Mouse (Mus musculus) neural tube, postnatal 0 days (tissue): ENCODE data around the gene Pter. TPM values are rescaled to one million over a fixed set of nuclear protein-coding genes. Genes with fewer than 3 reads are reported as not detected.

ENCODE experiments used
- polyA plus RNA-seq: library from polyadenylated mRNA; unstranded; fragments of >200 nt; fragmentation: Nextera tagmentation; extraction: Ambion mirVana; gene quantifications from 2 replicates; pipeline ENCODE4 v1.2.1, GENCODE M21; 2015

Gene Pter
- polyA plus RNA-seq: 8.9 and 9.6 TPM in 2 replicates

DNA sequence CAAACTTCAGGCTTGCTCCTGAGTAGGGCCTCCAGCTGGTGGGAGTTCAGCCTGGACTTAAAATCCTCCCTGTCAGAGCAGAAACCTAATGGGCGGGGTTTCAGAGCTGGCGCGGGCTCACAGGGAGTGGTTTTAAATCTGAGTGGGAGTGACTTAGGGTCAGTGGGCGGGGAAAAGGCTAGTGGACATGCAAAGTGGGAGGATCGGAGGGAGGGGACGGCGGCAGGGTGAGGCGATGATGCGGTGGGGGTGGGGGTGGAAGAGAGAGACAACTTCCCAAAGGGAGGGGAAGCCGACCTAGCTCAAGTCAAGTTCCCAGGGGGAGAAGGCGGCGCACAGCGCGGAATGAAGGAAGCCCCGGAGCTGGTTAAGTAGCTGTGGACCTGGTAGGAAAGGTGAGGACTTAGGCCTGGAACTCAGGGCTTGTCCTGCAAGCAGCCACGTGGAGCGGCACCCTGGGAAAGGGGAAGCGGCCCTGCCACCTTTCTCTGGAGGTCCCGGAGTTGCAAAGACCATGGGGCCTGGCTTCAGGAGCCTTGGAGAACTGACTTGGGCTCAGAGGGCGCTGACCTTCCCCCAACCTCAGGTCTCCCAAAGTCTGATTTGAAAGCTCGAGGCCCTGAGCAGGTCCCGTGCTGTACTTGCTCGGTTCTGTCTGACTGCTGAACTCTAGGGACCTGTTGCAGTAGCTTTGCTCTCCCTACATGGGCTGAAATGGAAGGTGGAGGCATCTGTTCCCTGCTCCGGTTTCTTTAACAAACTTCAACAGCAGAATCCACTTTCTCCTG is at the start of gene Pter:
Pter (plus strand) TSS at position 238 of the 788 bp plus-strand sequence.

DNA sequence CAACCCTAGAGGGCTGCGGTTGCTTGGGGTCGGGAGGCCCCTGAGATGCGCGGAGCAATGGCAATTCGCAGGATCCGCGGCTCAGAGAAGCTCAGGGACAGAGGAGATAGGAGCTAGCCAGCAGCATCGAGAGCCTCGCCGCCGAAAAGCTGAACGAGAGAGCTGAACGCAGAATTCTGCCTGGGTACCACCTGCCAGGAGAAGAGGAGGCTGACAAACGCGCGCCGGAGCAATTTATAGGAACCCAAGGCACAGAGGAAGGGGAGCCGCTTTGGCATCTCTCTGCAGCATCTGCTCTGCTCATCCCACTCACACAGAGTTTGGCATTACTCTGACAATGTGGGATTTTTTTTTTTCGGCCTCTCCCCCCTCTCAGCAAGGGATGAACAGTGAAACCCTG is 87.6 kb downstream of the Pter start, which contains the start of gene C1ql3:
C1ql3 (minus strand) TSS at position 335 of the 400 bp plus-strand sequence.

Other genes with a start within 250 kb of the Pter start
- 8.6 and 9.0 TPM in 2 replicates for gene C1ql3, start 87.8 kb downstream of the Pter start, polyA plus RNA-seq